Mouse (Mus musculus): ENCODE measurements around the gene Rab1b.

The Rab1b gene

GRCm38 (mm10) chr19:5051031-5051430 is 55.8 kb downstream of the Rab1b start:
- DNase-seq (ENCODE audit: low spot score in 2 of 2) = no peak

- DNase-seq (ENCODE audit: low spot score in 2 of 2) = peak; percentile 84 to 89
Measured at GRCm38 (mm10) chr19:5050047-5050905, 56.6 kb downstream of the Rab1b start, which contains the start of gene Rin1. TSS of gene Rin1 (plus strand) at chr19:5050481.

GRCm38 (mm10) chr19:5049325-5049724 is 57.5 kb downstream of the Rab1b start:
- DNase-seq (ENCODE audit: low spot score in 2 of 2) = no peak
